Mouse (Mus musculus): ENCODE results near the gene Gm20708.

GRCm38 (mm10) chr11:117839021-117839420 lies 29.6 kb downstream of the Gm20708 start:
- TF ChIP-seq CTCF (IDR thresholded peaks at IDR 0.05; ENCODE audit: low read depth, low read length) (no peak), POLR2A (IDR thresholded peaks at IDR 0.05; ENCODE audit: insufficient read depth, low read length) (no peak)

All from ES-Bruce4 (cell line).